Mouse (Mus musculus) ovary, adult 2 months (tissue): ENCODE results near the gene Olfr154. TPM values are rescaled to one million over a fixed set of nuclear protein-coding genes. Genes with fewer than 3 reads are reported as not detected.

Source experiments
- polyA plus RNA-seq: library from polyadenylated mRNA; depleted of rRNA; stranded (reverse); fragments of >200 nt; gene quantifications from 2 replicates; pipeline ENCODE4 v1.2.3, GENCODE M21; 2012; rRNA removed

Gene Olfr154
- polyA plus RNA-seq: not detected in 2 replicates

DNA sequence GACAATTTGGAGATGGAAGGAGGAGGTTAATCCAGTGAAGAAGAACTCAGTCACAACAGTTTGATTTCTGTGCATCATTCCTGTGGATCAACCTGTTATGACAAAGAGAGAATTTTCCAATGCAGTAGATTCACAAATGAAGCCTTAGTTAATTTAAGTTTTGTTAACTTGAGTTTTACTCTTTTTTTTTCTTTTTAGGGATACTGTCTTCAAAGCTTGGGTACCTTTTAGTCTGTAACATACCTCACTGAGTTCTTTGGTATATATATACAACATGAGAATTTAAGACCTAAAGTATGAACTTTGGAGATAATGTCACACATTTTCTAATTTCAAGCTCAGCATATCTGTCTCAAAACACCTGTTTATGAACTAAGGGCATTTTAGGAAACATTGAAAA is at the start of gene Olfr154:
Olfr154 (minus strand) TSS at position 101 of the 400 bp plus-strand sequence.

GRCm38 (mm10) chr2:85689131-85689530 is 24.9 kb upstream of the Olfr154 start, which contains the start of gene Olfr1008:
Olfr1008 (plus strand) TSS chr2:85689431.

GRCm38 (mm10) chr2:85678667-85679066 is 14.4 kb upstream of the Olfr154 start, which contains the start of gene Olfr1006:
Olfr1006 (minus strand) TSS chr2:85678767.

DNA sequence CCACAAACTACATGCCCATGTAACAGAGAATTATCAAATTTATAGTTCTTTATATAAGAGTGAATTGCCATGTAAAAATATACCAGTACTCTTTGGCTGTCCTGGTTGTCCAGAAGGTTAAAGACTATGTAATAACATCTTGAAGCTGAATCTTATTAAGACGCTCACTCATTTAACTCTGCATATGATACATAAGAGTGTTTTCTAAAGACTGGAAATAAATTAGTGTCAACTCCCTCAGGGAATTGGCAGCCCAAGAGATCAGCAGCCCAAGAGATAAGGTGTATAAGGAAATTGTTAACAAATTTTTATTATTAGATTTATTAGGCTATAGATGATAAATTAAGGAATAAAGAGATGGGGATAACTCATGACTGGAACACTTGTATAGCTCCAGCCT is 13.7 kb downstream of the Olfr154 start, which contains the start of gene Olfr1002:
Olfr1002 (minus strand) TSS at position 101 of the 400 bp plus-strand sequence.

Other genes starting within 250 kb of the Olfr154 start
- not detected in 2 replicates for gene Olfr993, start 249.6 kb downstream of the Olfr154 start, polyA plus RNA-seq
- not detected in 2 replicates for gene Olfr994, start 228.0 kb downstream of the Olfr154 start, polyA plus RNA-seq
- gene Olfr995, start 220.8 kb downstream of the Olfr154 start, polyA plus RNA-seq: not detected in 2 replicates
- gene 4833423E24Rik, start 145.4 kb downstream of the Olfr154 start, polyA plus RNA-seq: 6.7 and 7.1 TPM in 2 replicates
- not detected in 2 replicates for gene Olfr996, start 85.2 kb downstream of the Olfr154 start, polyA plus RNA-seq
- not detected in 2 replicates for gene Olfr998, start 75.5 kb downstream of the Olfr154 start, polyA plus RNA-seq
- gene Olfr1000, start 52.6 kb downstream of the Olfr154 start, polyA plus RNA-seq: not detected in 2 replicates
- gene Olfr1002, start 13.8 kb downstream of the Olfr154 start, polyA plus RNA-seq: not detected in 2 replicates
- gene Olfr1006, start 14.3 kb upstream of the Olfr154 start, polyA plus RNA-seq: not detected in 2 replicates
- not detected in 2 replicates for gene Olfr1008, start 25.0 kb upstream of the Olfr154 start, polyA plus RNA-seq
- not detected in 2 replicates for gene Olfr1009, start 51.0 kb upstream of the Olfr154 start, polyA plus RNA-seq
- not detected in 2 replicates for gene Olfr1012, start 98.3 kb upstream of the Olfr154 start, polyA plus RNA-seq
- gene Olfr1013, start 102.6 kb upstream of the Olfr154 start, polyA plus RNA-seq: not detected in 2 replicates
- gene Olfr1014, start 108.3 kb upstream of the Olfr154 start, polyA plus RNA-seq: not detected in 2 replicates
- not detected in 2 replicates for gene Olfr1015, start 117.6 kb upstream of the Olfr154 start, polyA plus RNA-seq
- not detected in 2 replicates for gene Olfr1016, start 138.1 kb upstream of the Olfr154 start, polyA plus RNA-seq
- not detected in 2 replicates for gene Olfr1018, start 154.0 kb upstream of the Olfr154 start, polyA plus RNA-seq
- gene Olfr1019, start 181.0 kb upstream of the Olfr154 start, polyA plus RNA-seq: not detected in 2 replicates
- not detected in 2 replicates for gene Olfr1020, start 182.6 kb upstream of the Olfr154 start, polyA plus RNA-seq
- not detected in 2 replicates for gene Olfr1022, start 204.1 kb upstream of the Olfr154 start, polyA plus RNA-seq
- not detected in 2 replicates for gene Olfr1023, start 221.2 kb upstream of the Olfr154 start, polyA plus RNA-seq
- not detected in 2 replicates for gene Olfr1024, start 240.6 kb upstream of the Olfr154 start, polyA plus RNA-seq